Comparison of ENCODE assay signal across 20 mouse cellular contexts in the genomic region with DNA sequence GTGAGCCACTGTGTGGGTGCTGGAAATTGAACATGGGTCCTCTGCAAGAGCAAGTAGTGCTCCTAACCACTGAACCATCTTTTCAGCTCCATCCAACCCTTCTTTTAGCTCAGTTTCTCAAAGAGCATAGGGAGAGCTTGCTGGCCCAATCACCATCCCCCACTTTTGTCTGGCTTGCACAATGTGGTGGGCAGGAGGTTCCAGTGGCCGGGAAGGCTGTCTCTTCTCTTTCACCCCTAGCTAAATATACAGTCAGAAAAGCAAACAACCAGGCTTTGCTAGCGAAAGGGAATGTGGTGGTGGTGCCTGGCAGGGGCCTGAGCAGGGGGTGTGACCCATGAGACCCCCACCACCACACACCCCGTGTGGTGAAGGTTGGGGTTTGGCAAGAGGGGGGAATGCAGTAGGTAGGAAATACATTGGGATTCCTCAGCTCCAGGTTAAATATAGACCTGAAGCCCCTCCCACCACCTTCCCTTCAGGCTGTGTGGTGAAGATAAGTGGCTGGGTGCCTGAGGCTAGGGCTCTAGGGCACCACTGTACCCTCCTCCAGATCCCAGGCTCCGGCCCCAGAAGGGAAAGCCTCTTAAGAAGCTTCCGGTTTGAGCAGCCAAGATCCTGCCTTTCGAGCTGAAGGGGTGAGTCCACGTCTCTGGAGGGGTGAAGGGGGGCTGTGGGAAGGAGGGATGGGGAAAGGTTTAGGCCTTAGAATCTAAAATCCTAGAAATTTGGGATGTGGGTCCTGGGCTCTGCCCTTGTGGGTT. TPM values are rescaled to one million over a fixed set of nuclear protein-coding genes. Genes with fewer than 3 reads are reported as not detected.
DNase-seq lines count a peak whose midpoint lies in the region; ATAC-seq lines count a peak whose summit lies in the region.
"Had no signal": no experiment of that assay in that cellular context is flagged by ENCODE, and none has a peak within 500 bp of the region (broad histone marks: within the 10 kb centered on the region; RNA-seq: fewer than 3 reads in every experiment).

No protein-coding gene starts in this region.

- H3K9me3 ChIP-seq in heart, embryonic 13.5 days = no peaks in the 10 kb centered on the region
- H3K9me3 ChIP-seq in lung, embryonic 16.5 days (ENCODE audit: control insufficient read depth, low read length) = no peaks in the 10 kb centered on the region
- H3K9me3 ChIP-seq in embryonic facial prominence, embryonic 14.5 days (ENCODE audit: control insufficient read depth, low read length) = no peaks in the 10 kb centered on the region
- no peaks in the 10 kb centered on the region for H3K9me3 ChIP-seq in liver, embryonic 16.5 days (replicated peaks; ENCODE audit: control insufficient read depth, low read length)
- no peaks in the 10 kb centered on the region for H3K9me3 ChIP-seq in forebrain, embryonic 16.5 days (ENCODE audit: control insufficient read depth, low read length)
- H3K9me3 ChIP-seq in hindbrain, embryonic 14.5 days (ENCODE audit: control insufficient read depth, low read length) = no peaks in the 10 kb centered on the region
- H3K9me3 ChIP-seq: forebrain, embryonic 15.5 days; limb, embryonic 13.5 days had no signal

- H3K4me1 ChIP-seq in heart, embryonic 13.5 days = peaks cover 44% of the 10 kb centered on the region
- H3K4me1 ChIP-seq in lung, embryonic 16.5 days (replicated peaks; ENCODE audit: control insufficient read depth, insufficient read depth, low read length) = peaks cover 40% of the 10 kb centered on the region
- peaks cover 19% of the 10 kb centered on the region for H3K4me1 ChIP-seq in embryonic facial prominence, embryonic 14.5 days (ENCODE audit: control insufficient read depth, insufficient read depth, low read length)
- H3K4me1 ChIP-seq in liver, embryonic 16.5 days (ENCODE audit: control insufficient read depth, low read depth, low read length) = peaks cover 21% of the 10 kb centered on the region
- H3K4me1 ChIP-seq in forebrain, embryonic 16.5 days (replicated peaks; ENCODE audit: control insufficient read depth, insufficient read depth, low read length) = peaks cover 23% of the 10 kb centered on the region
- peaks cover 5% of the 10 kb centered on the region; the same call in 1 of the 2 replicates for H3K4me1 ChIP-seq in hindbrain, embryonic 14.5 days (replicated peaks; ENCODE audit: control insufficient read depth, insufficient read depth, low read length)

- peak overlapping the region; percentile 49 for H3K4me2 ChIP-seq in heart, embryonic 13.5 days
- peak overlapping the region; percentile 32 for H3K4me2 ChIP-seq in lung, embryonic 16.5 days (ENCODE audit: low read depth, low read length)
- no peak overlapping the region for H3K4me2 ChIP-seq in embryonic facial prominence, embryonic 14.5 days (ENCODE audit: low read depth, low read length)
- H3K4me2 ChIP-seq in liver, embryonic 16.5 days (ENCODE audit: low read depth, low read length) = peak overlapping the region; percentile 41
- H3K4me2 ChIP-seq in forebrain, embryonic 16.5 days (ENCODE audit: low read length) = no peak overlapping the region
- no peak overlapping the region for H3K4me2 ChIP-seq in hindbrain, embryonic 14.5 days (replicated peaks)
- H3K4me2 ChIP-seq: forebrain, embryonic 15.5 days; limb, embryonic 13.5 days; midbrain, embryonic 11.5 days had no signal

- H3K36me3 ChIP-seq in heart, embryonic 13.5 days = no peaks in the 10 kb centered on the region
- H3K36me3 ChIP-seq in lung, embryonic 16.5 days (ENCODE audit: control insufficient read depth, insufficient read depth, low read length) = 0 out of 2 replicates have a peak, but pooled peaks cover 2% of the 10 kb centered on the region
- no peaks in the 10 kb centered on the region for H3K36me3 ChIP-seq in embryonic facial prominence, embryonic 14.5 days (ENCODE audit: control insufficient read depth, insufficient read depth, low read length)
- no peaks in the 10 kb centered on the region for H3K36me3 ChIP-seq in liver, embryonic 16.5 days (ENCODE audit: control insufficient read depth, insufficient read depth)
- no peaks in the 10 kb centered on the region for H3K36me3 ChIP-seq in forebrain, embryonic 16.5 days (ENCODE audit: control insufficient read depth, insufficient read depth)
- no peaks in the 10 kb centered on the region for H3K36me3 ChIP-seq in hindbrain, embryonic 14.5 days (replicated peaks; ENCODE audit: control insufficient read depth, insufficient read depth)
- H3K36me3 ChIP-seq: forebrain, embryonic 15.5 days; limb, embryonic 13.5 days had no signal

- ATAC-seq in heart, embryonic 13.5 days (ENCODE audit: extremely low read depth, insufficient number of reproducible peaks, low FRiP score, low TSS enrichment) = no peak
- peak; percentile 45 for ATAC-seq in lung, embryonic 16.5 days (ENCODE audit: low read depth)
- peak; percentile 6; the same call in 1 of the 2 replicates for ATAC-seq in embryonic facial prominence, embryonic 14.5 days (ENCODE audit: low read depth)
- peak; percentile 28 for ATAC-seq in liver, embryonic 16.5 days (ENCODE audit: low read depth)
- no peak for ATAC-seq in forebrain, embryonic 16.5 days
- ATAC-seq in hindbrain, embryonic 14.5 days (ENCODE audit: low FRiP score) = no peak
- ATAC-seq: activated CD4-positive, CD25-positive, alpha-beta regulatory T cell, adult 4 months; CD4-positive, CD25-positive, alpha-beta regulatory T cell, adult 4 months; forebrain, embryonic 15.5 days had no signal

- intact Hi-C loops in heart, postnatal 14 days (cut with DNase I) = no loop called here

- no peak for DNase-seq in heart, postnatal 14 days
- no peak for DNase-seq in lung, postnatal 36 days
- DNase-seq in embryonic facial prominence, embryonic 14.5 days (ENCODE audit: low spot score) = peak; percentile 74
- DNase-seq in hindbrain, embryonic 14.5 days (ENCODE audit: low spot score) = no peak
- DNase-seq: kidney, adult 2 months; right cerebral cortex, postnatal 25 days; thymus, adult 2 months had no signal

- peak overlapping the region; percentile 58; the same call in 1 of the 2 replicates for H3K9ac ChIP-seq in heart, embryonic 13.5 days
- H3K9ac ChIP-seq in lung, embryonic 16.5 days (ENCODE audit: low read length) = peak overlapping the region; percentile 21; the same call in 1 of the 2 replicates
- no peak overlapping the region for H3K9ac ChIP-seq in embryonic facial prominence, embryonic 14.5 days (ENCODE audit: low read depth, low read length)
- H3K9ac ChIP-seq in liver, embryonic 16.5 days (ENCODE audit: low read depth, low read length) = peak overlapping the region; percentile 26; the same call in 1 of the 2 replicates
- H3K9ac ChIP-seq in forebrain, embryonic 16.5 days (replicated peaks; ENCODE audit: low read depth, low read length) = no peak overlapping the region
- no peak overlapping the region for H3K9ac ChIP-seq in hindbrain, embryonic 14.5 days
- H3K9ac ChIP-seq: forebrain, embryonic 15.5 days; limb, embryonic 13.5 days had no signal

- 0 out of 2 replicates have a peak overlapping the region, but pooled peaks have one; percentile 11 for H3K4me3 ChIP-seq in heart, embryonic 13.5 days
- no peak overlapping the region for H3K4me3 ChIP-seq in lung, embryonic 16.5 days (ENCODE audit: low read length)
- H3K4me3 ChIP-seq in embryonic facial prominence, embryonic 14.5 days (ENCODE audit: low read depth, low read length) = no peak overlapping the region
- H3K4me3 ChIP-seq in liver, embryonic 16.5 days (ENCODE audit: low read depth, low read length) = peak overlapping the region; percentile 28
- H3K4me3 ChIP-seq in forebrain, embryonic 16.5 days (replicated peaks; ENCODE audit: low read length) = no peak overlapping the region
- H3K4me3 ChIP-seq in hindbrain, embryonic 14.5 days (replicated peaks; ENCODE audit: low read length) = no peak overlapping the region
- H3K4me3 ChIP-seq: forebrain, embryonic 15.5 days; left cerebral cortex, adult 2 months; limb, embryonic 13.5 days had no signal

- 16% methylated on average over 7 of the region's 7 CpGs for WGBS in heart, embryonic 13.5 days
- WGBS in lung, embryonic 16.5 days = 20% methylated on average over 7 of the region's 7 CpGs
- WGBS in embryonic facial prominence, embryonic 14.5 days = 38% methylated on average over 7 of the region's 7 CpGs
- WGBS in liver, embryonic 16.5 days (ENCODE audit: insufficient replicate concordance) = 19% methylated on average over 7 of the region's 7 CpGs
- 40% methylated on average over 7 of the region's 7 CpGs for WGBS in forebrain, embryonic 16.5 days
- 56% methylated on average over 7 of the region's 7 CpGs for WGBS in hindbrain, embryonic 14.5 days

- 0 out of 2 replicates have a peak overlapping the region, but pooled peaks have one; percentile 2 for H3K27ac ChIP-seq in heart, embryonic 13.5 days (replicated peaks)
- peak overlapping the region; percentile 68 for H3K27ac ChIP-seq in lung, embryonic 16.5 days (ENCODE audit: low read length)
- no peak overlapping the region; the same call in 1 of the 2 replicates for H3K27ac ChIP-seq in embryonic facial prominence, embryonic 14.5 days (replicated peaks; ENCODE audit: low read depth, low read length)
- peak overlapping the region; percentile 62 for H3K27ac ChIP-seq in liver, embryonic 16.5 days (ENCODE audit: low read length)
- H3K27ac ChIP-seq in forebrain, embryonic 16.5 days (ENCODE audit: low read length) = no peak overlapping the region
- no peak overlapping the region for H3K27ac ChIP-seq in hindbrain, embryonic 14.5 days
- H3K27ac ChIP-seq: forebrain, embryonic 15.5 days; left cerebral cortex, adult 2 months; limb, embryonic 13.5 days had no signal

- peaks cover 65% of the 10 kb centered on the region for H3K27me3 ChIP-seq in heart, embryonic 13.5 days (replicated peaks)
- H3K27me3 ChIP-seq in lung, embryonic 16.5 days (ENCODE audit: control insufficient read depth, insufficient read depth, low read depth, low read length) = peaks cover 42% of the 10 kb centered on the region
- peaks cover 48% of the 10 kb centered on the region for H3K27me3 ChIP-seq in embryonic facial prominence, embryonic 14.5 days (replicated peaks; ENCODE audit: control insufficient read depth, insufficient read depth, low read length)
- H3K27me3 ChIP-seq in liver, embryonic 16.5 days (ENCODE audit: control insufficient read depth, insufficient read depth, low read depth, low read length) = peaks cover 43% of the 10 kb centered on the region
- peaks cover 47% of the 10 kb centered on the region for H3K27me3 ChIP-seq in forebrain, embryonic 16.5 days (replicated peaks; ENCODE audit: control insufficient read depth, insufficient read depth, low read length)
- peaks cover 63% of the 10 kb centered on the region for H3K27me3 ChIP-seq in hindbrain, embryonic 14.5 days (ENCODE audit: control insufficient read depth, insufficient read depth, low read length)

RNA-seq across cellular contexts. Expression of a gene that starts 4.3 kb away (rescaled TPM):
- 10.2 and 10.8 TPM in 2 replicates for polyA plus RNA-seq in heart, embryonic 13.5 days (2015; fragmentation: Nextera tagmentation; extraction: Ambion mirVana)
- total RNA-seq in heart, postnatal 14 days (2021) = 1 to 10 TPM; 4.1 to 5.5 TPM
- polyA plus RNA-seq in lung, embryonic 16.5 days (2015; fragmentation: Nextera tagmentation; extraction: Ambion mirVana) = 13.0 and 14.5 TPM in 2 replicates
- polyA plus RNA-seq in embryonic facial prominence, embryonic 14.5 days (2014; fragmentation: Nextera tagmentation; extraction: Ambion mirVana) = 8.7 and 9.4 TPM in 2 replicates
- polyA plus RNA-seq in liver, embryonic 16.5 days (2015; fragmentation: Nextera tagmentation; extraction: Ambion mirVana) = 23.4 and 28.5 TPM in 2 replicates
- polyA plus RNA-seq in forebrain, embryonic 16.5 days (2015; fragmentation: Nextera tagmentation; extraction: Ambion mirVana) = 1.9 and 2.5 TPM in 2 replicates
- 1.7 and 1.8 TPM in 2 replicates for polyA plus RNA-seq in hindbrain, embryonic 14.5 days (2014; fragmentation: Nextera tagmentation; extraction: Ambion mirVana)
- polyA plus RNA-seq: activated CD4-positive, CD25-positive, alpha-beta regulatory T cell, adult 4 months; CD4-positive, CD25-positive, alpha-beta regulatory T cell, adult 4 months had no signal

RNA-seq across cellular contexts. Expression of a gene that starts 14.5 kb away (rescaled TPM):
- polyA plus RNA-seq in heart, embryonic 13.5 days (2015; fragmentation: Nextera tagmentation; extraction: Ambion mirVana) = 0.53 and 0.55 TPM in 2 replicates
- not detected for total RNA-seq in heart, postnatal 14 days (2021)
- 0.79 and 0.80 TPM in 2 replicates for polyA plus RNA-seq in lung, embryonic 16.5 days (2015; fragmentation: Nextera tagmentation; extraction: Ambion mirVana)
- polyA plus RNA-seq in embryonic facial prominence, embryonic 14.5 days (2014; fragmentation: Nextera tagmentation; extraction: Ambion mirVana) = 5.5 and 5.8 TPM in 2 replicates
- not detected in 2 replicates for polyA plus RNA-seq in liver, embryonic 16.5 days (2015; fragmentation: Nextera tagmentation; extraction: Ambion mirVana)
- 1.3 and 4.5 TPM in 2 replicates for polyA plus RNA-seq in forebrain, embryonic 16.5 days (2015; fragmentation: Nextera tagmentation; extraction: Ambion mirVana)
- polyA plus RNA-seq in hindbrain, embryonic 14.5 days (2014; fragmentation: Nextera tagmentation; extraction: Ambion mirVana) = 0.72 and 1.3 TPM in 2 replicates
- total RNA-seq: common myeloid progenitor, adult 5-6 weeks; gastrocnemius, adult 8-10 months had no signal
- polyA plus RNA-seq: activated CD4-positive, CD25-positive, alpha-beta regulatory T cell, adult 4 months; CD4-positive, CD25-positive, alpha-beta regulatory T cell, adult 4 months; hindbrain, embryonic 11.5 days; midbrain, embryonic 11.5 days had no signal

RNA-seq across cellular contexts. Expression of a gene that starts 21.1 kb away (rescaled TPM):
- 6.0 and 10.6 TPM in 2 replicates for polyA plus RNA-seq in heart, embryonic 13.5 days (2015; fragmentation: Nextera tagmentation; extraction: Ambion mirVana)
- total RNA-seq in heart, postnatal 14 days (2021) = 10 to 100 TPM; 38.0 to 40.4 TPM
- 4.0 and 6.9 TPM in 2 replicates for polyA plus RNA-seq in lung, embryonic 16.5 days (2015; fragmentation: Nextera tagmentation; extraction: Ambion mirVana)
- polyA plus RNA-seq in embryonic facial prominence, embryonic 14.5 days (2014; fragmentation: Nextera tagmentation; extraction: Ambion mirVana) = 9.8 and 11.7 TPM in 2 replicates
- polyA plus RNA-seq in liver, embryonic 16.5 days (2015; fragmentation: Nextera tagmentation; extraction: Ambion mirVana) = 71.9 and 77.2 TPM in 2 replicates
- 0.63 and 0.84 TPM in 2 replicates for polyA plus RNA-seq in forebrain, embryonic 16.5 days (2015; fragmentation: Nextera tagmentation; extraction: Ambion mirVana)
- 0.42 and 0.79 TPM in 2 replicates for polyA plus RNA-seq in hindbrain, embryonic 14.5 days (2014; fragmentation: Nextera tagmentation; extraction: Ambion mirVana)
- polyA plus RNA-seq: activated CD4-positive, CD25-positive, alpha-beta regulatory T cell, adult 4 months; CD4-positive, CD25-positive, alpha-beta regulatory T cell, adult 4 months had no signal

RNA-seq across cellular contexts. Expression of a gene that starts 43.6 kb away (rescaled TPM):
- 22.8 and 26.2 TPM in 2 replicates for polyA plus RNA-seq in heart, embryonic 13.5 days (2015; fragmentation: Nextera tagmentation; extraction: Ambion mirVana)
- 10 to 100 TPM; 73.0 to 82.1 TPM for total RNA-seq in heart, postnatal 14 days (2021)
- polyA plus RNA-seq in lung, embryonic 16.5 days (2015; fragmentation: Nextera tagmentation; extraction: Ambion mirVana) = 34.4 and 36.1 TPM in 2 replicates
- polyA plus RNA-seq in embryonic facial prominence, embryonic 14.5 days (2014; fragmentation: Nextera tagmentation; extraction: Ambion mirVana) = 37.7 and 41.5 TPM in 2 replicates
- polyA plus RNA-seq in liver, embryonic 16.5 days (2015; fragmentation: Nextera tagmentation; extraction: Ambion mirVana) = 8.1 and 10.1 TPM in 2 replicates
- 33.6 and 39.9 TPM in 2 replicates for polyA plus RNA-seq in forebrain, embryonic 16.5 days (2015; fragmentation: Nextera tagmentation; extraction: Ambion mirVana)
- 48.1 and 48.3 TPM in 2 replicates for polyA plus RNA-seq in hindbrain, embryonic 14.5 days (2014; fragmentation: Nextera tagmentation; extraction: Ambion mirVana)

Comparison
In these comparisons a context has a peak if more than half of its experiments do, and no peak if none do; other contexts are left out.
1. ATAC-seq: peak in lung, embryonic 16.5 days (single experiment), embryonic facial prominence, embryonic 14.5 days (single experiment) and liver, embryonic 16.5 days (single experiment); none in heart, embryonic 13.5 days (single experiment), forebrain, embryonic 16.5 days (single experiment) and hindbrain, embryonic 14.5 days (single experiment).
2. H3K27ac ChIP-seq: peak in heart, embryonic 13.5 days (single experiment), lung, embryonic 16.5 days (single experiment) and liver, embryonic 16.5 days (single experiment); none in embryonic facial prominence, embryonic 14.5 days (single experiment), forebrain, embryonic 16.5 days (single experiment) and hindbrain, embryonic 14.5 days (single experiment).
3. H3K4me2 ChIP-seq: peak in heart, embryonic 13.5 days (single experiment), lung, embryonic 16.5 days (single experiment) and liver, embryonic 16.5 days (single experiment); none in embryonic facial prominence, embryonic 14.5 days (single experiment), forebrain, embryonic 16.5 days (single experiment) and hindbrain, embryonic 14.5 days (single experiment).
4. H3K4me3 ChIP-seq: peak in heart, embryonic 13.5 days (single experiment) and liver, embryonic 16.5 days (single experiment); none in lung, embryonic 16.5 days (single experiment), embryonic facial prominence, embryonic 14.5 days (single experiment), forebrain, embryonic 16.5 days (single experiment) and hindbrain, embryonic 14.5 days (single experiment).
5. H3K9ac ChIP-seq: peak in heart, embryonic 13.5 days (single experiment), lung, embryonic 16.5 days (single experiment) and liver, embryonic 16.5 days (single experiment); none in embryonic facial prominence, embryonic 14.5 days (single experiment), forebrain, embryonic 16.5 days (single experiment) and hindbrain, embryonic 14.5 days (single experiment).